Mouse (Mus musculus): ENCODE results near the gene Tpt1.

Gene Tpt1

DNA sequence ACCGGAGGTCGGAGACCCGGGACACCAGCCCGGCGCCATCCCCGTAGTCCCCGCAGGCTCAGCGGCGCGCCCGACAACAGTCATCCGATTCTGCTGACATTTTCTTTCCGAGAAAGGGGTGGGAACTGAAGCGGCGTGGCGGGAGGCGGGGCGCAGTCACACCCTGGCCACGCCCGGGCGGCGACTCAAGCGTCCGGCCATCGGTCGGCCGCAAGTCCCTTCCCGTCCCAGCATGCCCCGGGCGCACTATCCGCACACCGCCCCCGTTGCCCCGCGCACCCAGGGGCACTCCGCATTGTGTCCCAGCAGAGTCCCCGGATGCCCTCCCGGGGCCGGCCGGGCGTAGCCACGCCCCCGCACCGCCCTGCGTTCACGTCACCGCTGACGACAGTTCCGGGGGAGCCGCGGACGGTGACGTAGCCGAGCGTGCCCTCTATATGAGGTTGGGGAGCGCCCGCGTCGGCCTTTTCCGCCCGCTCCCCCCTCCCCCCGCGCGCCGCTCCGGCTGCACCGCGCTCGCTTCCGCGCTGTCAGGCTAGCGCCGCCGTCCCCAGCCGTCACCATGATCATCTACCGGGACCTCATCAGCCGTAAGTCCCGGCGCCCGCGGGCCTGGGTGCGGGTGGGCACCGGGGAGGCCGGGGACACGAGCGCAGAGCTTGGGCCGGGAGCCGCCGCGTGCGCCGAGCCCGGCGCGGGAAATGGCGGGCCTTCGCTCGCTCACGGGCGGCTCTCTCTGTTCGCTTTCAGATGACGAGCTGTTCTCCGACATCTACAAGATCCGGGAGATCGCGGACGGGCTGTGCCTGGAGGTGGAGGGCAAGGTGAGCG, at the start of gene Tpt1:
Tpt1 (plus strand) TSS at position 227 of the 831 bp plus-strand sequence.
- DNase-seq (ENCODE audit: low read depth, low spot score) = peak; percentile 94

DNA sequence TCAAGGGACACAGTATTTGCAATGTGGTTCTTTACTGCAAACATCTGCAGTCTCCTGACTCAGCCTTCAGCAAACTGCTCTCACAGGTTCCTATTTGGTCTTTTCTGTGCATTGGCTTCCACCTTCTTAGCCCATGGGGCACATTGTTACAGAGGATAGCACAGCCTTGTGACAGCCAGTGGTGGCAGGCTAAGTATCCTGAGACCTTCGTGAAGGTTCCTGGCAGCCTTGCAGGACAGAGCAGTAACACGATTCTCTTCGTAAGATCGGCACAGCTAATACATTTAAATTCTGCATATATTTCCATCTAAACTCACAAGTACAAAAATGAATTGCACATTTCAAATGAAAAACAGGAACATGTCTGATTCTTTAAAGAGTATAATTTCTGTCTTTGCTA, 49.0 kb upstream of the Tpt1 start:
- DNase-seq (ENCODE audit: low read depth, low spot score) = no peak

DNA sequence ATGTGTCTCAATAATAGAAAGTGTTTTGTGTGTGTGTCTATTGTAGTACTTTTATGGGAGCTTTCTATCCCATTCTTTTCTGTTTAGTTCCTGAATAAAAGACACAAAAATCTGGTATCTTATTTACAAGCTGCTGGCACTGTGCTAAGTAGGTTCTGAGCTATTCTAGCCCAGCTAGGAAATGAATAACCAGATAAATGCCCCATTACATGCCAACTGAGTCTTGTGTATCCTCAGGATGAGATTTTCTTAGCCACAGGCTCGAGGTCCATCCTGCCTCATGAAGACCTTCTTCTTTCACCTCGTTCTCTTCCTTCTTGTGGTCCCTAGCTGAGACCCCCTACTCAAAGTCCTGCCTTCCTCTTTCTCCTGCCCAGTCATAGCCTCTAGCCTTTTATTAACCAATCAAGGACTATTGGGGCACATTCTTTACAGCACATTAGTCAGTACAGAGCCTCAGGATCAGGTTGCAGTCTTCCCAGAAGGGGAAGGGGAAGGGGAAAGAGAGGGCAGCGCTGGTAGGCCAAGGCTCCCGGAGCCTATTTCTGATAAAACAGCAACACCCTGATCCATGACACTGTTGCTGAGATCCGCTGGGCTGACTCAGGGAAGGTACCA, 47.0 kb upstream of the Tpt1 start:
- DNase-seq (ENCODE audit: low read depth, low spot score) = peak; percentile 75

DNA sequence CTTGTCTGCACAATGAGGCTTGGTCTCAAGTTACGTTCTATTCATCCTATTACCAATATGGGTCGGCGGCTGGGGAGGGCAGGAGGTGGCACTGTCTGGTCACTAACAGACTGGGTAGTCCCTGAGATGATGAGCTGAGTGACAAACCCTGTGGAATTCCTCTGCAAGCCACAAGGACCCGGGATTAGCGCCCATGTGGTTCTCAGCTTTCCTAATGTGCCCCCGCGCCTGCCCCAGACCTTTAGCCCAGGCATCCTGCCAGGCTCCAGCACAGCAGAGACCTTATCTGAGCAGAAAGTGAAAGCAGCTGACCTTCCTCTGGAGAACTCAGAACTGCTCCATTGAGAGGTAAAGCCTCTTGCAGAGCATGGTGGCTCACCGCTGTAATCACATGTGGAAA, 37.1 kb upstream of the Tpt1 start:
- DNase-seq (ENCODE audit: low read depth, low spot score) = peak; percentile 84

DNA sequence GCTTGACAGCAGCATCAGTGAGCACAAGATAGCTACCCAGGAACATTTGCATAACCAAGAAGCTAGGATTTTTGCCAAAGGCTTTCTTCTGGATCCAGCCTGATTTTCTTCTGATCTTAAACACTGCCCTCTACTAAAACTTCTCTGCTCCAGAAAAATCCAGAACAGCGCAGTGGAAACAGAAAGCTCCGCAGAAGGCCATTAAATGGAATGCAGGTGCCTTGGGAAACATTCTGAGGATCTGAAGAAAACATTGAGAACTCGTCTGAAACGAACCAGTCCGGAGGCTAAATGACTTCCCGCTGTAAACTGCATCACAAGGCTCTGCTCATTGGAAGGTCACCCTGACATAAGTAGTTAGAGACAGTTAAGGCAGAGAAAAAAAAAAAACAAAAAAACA, 35.0 kb upstream of the Tpt1 start:
- no peak for DNase-seq (ENCODE audit: low read depth, low spot score)

DNA sequence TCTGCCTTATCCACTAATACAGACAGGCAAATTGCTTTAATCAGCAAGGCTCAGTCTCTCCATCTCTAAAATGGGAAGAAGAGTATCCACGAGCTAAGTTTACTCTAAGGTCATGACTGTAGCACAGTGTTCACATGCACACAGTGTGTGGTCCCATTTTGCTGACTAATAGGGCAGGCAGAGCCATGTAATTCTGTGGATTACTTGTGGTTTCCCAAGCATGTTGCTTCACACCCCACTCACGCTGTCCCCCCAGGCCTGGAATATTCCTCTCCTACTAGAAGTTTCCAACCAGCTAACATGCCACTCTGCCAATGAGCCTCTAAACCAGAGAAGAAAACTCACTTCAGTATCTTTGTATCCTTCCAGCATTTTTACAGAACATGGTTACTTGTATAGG, 26.4 kb upstream of the Tpt1 start:
- peak; percentile 82 for DNase-seq (ENCODE audit: low read depth, low spot score)

DNA sequence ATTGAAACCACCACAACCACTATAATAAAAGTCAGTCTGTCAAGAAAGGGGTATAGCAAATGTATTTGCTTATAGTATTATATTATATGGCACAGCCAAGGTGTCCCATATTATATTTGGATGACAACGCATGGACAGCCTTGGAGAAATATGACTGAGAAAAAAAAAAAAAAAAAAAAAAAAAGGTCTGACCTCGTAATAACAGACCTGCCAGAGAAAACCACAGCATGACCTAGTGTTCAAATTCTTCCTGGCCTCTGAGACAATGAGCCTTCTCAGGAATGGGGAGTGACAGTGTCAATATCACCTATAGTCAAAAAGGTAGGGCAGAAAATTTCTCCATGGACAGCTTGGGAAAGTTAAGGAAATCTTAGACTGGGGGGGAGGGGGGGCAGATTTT, 25.6 kb upstream of the Tpt1 start:
- peak; percentile 58 for DNase-seq (ENCODE audit: low read depth, low spot score)

DNA sequence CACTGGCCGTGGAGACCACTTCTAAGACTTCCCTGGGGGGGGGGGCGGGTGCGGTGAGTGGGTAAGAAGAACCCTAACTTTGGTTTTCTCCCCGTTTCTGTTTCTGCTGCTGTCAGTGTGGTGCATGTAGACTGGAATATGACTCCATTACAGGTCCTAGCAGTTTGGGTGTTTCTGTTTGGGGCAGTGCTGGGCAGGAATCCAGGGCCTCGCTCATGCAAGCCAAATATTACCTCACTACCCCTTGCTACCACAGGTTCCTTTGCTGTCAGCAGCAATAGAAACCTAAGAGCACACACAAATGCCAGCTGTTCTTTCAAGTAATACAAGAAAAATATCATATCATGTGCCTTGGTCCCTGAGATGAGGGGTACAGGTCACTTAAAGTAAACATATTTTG, 24.9 kb upstream of the Tpt1 start:
- DNase-seq (ENCODE audit: low read depth, low spot score) = peak; percentile 96

DNA sequence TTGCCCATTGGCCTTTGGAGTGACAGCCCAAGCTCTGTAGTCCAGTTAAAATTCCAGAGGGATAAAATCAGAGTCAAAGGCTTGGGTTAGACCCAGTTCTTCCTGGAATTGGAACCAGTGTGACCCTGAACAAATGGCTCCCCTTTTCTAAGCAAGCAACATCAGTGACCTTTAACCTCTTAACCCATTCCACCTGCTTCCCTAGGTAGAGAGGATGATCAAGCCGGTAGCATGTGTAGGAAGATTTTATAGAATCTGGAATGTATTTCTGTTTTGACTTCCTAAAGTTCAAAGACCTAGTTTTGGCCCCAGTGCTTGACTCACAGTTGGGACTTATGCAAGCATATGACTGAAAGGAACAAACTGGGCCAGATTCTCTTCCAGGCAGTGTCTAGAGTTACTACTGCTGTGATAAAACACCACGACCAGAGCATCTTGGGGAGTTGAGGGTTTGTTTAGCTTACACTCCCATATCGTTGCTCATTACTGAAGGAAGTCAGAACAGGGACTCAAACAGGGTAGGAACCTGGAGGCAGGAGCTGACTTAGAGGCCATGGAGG, 18.0 kb upstream of the Tpt1 start:
- peak; percentile 60 for DNase-seq (ENCODE audit: low read depth, low spot score)

DNA sequence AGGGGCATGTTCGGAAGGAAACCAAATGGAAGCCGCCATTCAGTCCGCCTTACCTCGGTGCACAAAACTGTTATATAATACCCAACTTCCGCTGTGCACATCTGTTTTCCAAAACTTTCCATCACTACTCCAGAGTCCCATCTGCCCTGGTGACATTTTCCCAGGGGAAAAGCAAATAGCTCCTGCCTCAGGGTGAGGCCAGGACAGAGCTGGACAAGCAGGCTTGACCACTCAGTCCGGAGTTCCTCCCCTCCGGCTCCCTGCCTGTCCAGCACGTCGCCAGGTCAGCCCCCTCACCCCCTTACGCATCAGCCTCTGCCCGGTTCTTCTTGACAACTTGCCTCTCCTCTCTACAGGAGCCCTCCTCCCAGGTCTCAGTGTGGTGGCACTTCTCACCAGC, 16.7 kb upstream of the Tpt1 start:
- no peak for DNase-seq (ENCODE audit: low read depth, low spot score)

DNA sequence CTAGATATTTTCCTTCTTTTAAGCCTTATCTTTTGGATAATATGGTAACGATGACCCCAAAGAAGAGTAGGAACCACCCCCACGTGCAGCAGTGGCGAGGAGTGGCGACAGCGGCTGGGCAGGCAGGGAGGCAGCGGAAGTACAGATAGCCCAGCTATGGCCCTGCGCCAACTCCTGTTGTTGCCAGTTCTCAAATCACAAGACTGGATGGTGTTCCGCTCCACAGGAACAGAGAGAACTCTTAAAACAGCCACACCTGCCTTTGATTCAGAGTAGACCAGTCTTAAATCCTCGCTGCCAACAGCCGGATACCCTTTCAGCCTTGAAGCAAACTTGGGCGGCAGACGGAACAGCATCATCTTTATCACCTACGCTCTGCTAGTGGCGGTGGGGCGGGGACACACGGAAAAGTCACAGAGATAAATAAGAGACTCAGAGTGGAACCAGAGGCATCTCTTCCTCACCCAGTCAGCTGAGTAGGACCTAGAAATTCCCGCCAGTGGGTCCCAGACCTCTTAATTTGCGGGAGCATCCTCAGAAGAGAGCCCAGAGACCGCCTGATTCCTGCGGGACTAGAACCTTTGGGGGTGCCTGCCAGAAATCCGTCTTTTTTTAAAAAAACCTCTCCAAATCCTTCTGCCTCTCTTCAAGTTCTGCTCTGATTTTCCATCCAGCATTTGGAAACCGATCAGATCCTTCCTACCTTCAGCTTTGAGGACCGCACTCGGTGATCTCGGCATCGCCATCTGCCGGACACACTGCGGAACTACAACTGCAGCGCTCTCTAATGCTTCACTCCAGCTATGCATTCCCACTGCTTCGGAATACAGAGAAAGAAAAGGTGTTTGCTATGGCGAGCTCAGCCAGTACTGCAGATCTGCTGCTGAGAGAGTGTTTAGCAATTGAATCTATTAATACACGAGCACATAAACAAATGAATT, 15.8 kb upstream of the Tpt1 start:
- peak; percentile 97 for DNase-seq (ENCODE audit: low read depth, low spot score)

DNA sequence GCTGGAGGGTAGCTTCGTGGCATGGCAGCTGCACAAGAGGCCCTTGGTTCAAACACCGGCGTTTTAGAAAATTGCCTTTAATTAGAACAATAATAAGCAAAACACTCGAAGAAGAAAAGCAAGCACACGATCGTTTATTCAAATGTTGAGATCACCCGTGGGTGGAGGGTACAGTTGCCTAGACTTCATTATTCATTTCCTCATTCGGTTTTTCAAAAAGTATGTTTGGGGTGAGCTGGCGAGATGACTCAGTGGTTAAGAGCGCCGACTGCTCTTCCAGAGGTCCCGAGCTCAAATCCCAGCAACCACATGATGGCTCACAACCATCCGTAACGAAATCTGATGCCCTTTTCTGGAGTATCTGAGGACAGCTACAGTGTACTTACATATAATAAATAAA, 15.1 kb upstream of the Tpt1 start:
- peak; percentile 89 for DNase-seq (ENCODE audit: low read depth, low spot score)

DNA sequence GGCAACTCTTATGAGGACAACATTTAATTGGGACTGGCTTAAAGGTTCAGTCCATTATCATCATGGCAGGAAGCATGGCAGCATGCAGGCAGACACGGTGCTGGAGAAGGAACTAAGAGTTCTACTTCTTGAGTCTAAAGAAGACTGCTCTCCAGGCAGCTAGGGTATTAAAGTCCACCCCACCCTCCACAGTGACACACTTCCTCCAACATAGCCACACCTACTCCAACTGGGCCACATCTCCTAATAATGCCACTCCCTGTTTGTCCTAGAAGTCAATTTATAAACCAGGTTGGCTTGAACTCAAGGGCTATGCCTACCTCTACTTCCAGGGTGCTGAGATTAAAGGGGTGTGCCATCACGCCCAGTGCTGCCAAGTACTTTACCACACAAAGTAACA, 12.9 kb upstream of the Tpt1 start:
- no peak for DNase-seq (ENCODE audit: low read depth, low spot score)

DNA sequence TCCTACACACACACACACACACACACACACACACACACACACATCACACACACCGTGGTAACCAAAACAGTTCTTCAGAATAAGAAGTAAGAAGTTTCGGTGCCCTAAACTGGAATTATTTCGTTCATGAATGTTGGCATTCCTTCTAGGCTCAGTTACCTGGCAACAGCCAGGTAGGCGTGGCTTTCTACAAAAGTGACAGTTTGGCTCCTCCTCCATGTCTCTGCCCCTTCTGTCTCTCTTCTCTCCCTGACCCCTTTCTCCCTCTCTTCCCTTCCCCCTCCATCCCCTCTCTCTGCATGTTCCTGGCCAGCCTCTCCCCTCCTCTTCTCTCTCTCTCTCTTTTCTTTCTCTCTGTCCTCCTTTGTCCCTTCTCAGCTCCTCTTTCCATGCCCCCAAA, 11.9 kb upstream of the Tpt1 start:
- DNase-seq (ENCODE audit: low read depth, low spot score) = peak; percentile 69

DNA sequence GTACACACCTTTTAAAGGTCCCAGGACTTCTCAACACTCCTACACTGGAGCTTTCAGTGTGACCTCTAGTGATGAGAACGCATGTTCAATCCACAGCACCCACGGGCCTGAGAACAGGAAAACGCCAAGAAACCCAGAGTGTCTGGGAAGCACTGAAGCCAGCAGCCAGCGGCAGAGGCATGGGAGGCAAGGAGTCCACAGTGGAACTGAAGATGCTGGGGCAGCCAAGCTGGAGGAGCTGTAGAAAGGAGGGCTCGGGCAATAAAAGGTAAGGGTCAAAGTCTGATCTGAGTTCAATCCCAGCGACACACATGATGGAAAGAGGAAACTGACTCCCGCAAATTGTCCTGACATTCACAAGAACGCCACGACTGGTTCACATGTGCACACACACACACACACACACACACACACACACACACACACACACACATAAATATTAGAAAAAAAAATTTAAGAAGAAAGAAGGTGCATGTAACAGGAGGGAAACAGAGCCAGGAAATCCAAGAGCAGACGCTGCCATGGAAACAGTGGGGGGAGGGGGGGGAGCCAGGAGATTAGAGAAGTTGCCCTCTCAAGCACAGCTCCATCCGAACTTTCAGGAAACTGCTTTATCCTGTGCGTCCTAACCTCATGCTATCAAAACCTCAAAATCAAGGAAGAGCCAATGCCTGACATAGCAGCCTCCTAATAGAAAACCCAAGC, 11.2 kb upstream of the Tpt1 start:
- DNase-seq (ENCODE audit: low read depth, low spot score) = peak; percentile 50

DNA sequence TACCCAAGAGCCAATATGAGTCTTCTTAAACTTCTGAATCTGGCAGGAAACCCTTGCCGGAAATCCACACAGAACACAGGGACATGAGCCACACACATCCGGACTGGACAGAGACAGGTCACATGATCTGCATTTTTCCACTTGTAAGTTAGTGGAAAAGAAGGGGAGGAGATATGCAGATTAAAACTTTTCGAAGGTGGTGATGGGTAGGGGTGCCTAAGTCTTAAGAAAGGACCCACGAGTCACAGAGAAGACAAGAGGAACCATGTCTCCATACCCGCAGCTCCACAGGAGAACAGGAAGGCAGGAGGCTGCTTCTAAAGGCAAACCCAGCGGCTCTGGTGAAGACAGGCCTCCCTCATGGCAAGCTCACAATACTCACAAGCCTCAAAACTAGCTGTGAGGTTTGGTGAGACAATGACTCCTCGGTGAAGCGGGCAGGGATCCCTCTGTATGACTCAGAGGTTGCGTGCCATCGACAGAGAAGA, 10.6 kb upstream of the Tpt1 start:
- DNase-seq (ENCODE audit: low read depth, low spot score) = peak; percentile 98

DNA sequence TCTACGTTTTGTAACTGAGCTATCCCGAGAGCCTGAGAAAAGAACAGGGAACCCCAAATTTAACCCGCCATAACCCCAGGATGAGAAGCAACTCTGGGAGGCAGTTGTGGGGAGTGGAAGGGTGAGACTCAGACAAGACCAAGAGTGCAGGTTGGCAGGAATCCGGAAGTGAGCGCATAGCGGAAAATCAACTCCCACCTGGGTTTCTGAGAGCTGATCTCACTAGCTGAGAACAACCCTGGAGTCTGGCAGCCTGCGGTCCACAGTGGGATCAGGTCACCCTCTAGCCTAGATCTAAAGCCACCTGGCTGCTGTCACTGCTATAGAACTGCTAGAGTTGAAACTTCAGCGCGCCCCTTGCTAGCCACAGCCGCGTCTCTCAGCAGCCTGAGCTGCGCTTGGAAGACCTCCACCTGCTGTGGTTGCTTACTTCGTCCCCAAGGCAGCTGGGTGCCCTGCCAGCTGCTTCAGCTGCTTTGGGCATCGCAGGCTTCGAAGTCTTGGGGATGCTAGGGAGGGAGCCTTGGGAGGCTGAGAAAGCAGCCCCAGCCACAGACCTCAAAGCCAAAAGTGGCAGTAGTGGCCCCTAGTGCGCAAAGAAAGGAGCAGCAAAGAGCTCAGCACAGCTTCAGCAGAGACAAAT, 10.0 kb upstream of the Tpt1 start:
- DNase-seq (ENCODE audit: low read depth, low spot score) = peak; percentile 68

DNA sequence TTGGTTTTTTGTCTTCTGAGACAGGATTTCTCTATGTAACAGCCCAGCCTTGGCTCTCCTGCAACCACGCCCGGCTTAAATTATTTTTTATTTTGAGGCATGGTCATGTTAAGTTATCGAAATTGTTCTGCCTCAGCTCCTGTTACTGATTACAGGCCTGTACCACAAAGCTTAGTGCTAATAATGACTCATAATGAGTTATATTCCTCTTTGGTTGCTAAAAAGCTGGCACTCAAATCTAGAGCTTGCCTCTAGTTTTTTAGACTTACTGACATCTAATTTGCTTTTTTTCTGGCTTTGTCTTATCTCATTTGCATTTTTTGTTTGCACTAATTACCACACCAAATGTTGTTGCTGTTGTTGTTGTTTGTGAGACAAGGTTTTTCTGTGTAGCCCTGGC, 8.3 kb upstream of the Tpt1 start:
- DNase-seq (ENCODE audit: low read depth, low spot score) = no peak

DNA sequence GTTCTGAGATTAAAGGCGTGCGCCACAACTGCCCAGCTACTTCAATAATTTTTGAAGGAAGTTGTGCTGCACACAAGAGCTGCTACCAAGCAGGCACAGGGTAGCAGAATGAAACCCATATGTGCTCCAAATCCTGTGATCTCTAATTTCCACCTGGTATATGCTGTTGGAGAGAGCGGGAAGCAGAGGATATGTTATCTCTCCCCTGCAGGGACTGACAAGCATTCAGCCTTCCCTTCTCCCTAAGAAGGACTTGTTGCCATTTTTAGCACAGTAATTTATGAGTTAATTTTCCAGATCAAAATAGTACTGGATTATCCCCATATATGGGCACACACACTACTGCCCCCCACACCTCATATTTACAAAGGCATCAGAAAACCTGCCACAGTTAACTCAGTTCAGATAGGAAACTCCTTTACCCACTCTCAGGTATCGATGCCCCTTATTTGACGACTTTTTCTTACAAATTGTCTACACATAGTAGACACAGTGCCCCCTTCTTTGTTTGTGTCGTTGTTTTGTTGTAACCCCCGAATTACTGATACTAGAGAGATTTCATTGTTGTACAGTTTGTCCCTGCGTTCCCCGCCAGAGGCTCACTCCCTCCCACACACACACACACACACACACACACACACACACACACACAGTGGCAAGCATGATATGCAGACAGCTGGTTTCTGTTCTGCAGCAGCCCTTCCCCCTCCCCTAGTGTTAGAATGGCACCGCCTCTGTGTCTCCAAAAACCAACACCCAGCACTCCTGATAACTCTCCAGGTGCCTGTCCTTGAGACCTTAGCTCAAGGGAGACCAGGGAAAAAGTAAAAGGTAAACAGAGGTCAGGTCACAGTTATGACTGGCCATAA, 7.6 kb upstream of the Tpt1 start:
- no peak for DNase-seq (ENCODE audit: low read depth, low spot score)

DNA sequence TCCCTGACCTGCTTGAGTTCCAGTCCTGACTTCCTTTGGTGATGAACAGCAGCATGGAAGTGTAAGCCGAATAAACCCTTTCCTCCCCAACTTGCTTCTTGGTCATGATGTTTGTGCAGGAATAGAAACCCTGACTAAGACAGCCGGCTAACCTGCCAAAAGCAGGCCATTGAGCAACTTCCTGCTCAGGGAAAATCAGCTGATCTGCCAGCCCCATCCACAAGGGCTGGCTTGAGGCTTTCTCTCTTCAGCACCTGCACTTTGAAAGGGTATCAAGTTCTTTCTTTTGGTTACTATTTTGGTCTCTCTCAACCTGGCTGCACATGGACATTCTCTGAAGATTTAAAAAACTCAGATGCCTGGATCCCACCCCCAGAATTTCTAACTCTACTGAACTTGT, 3.1 kb upstream of the Tpt1 start:
- peak; percentile 67 for DNase-seq (ENCODE audit: low read depth, low spot score)

Measured in 3T3-L1 (cell line).